Mouse (Mus musculus): ENCODE results near the gene Serhl. TPM values are rescaled to one million over a fixed set of nuclear protein-coding genes. Genes with fewer than 3 reads are reported as not detected.
"Not testable (repeated sequence)": the region's sequence is repeated elsewhere in the genome, so short reads cannot be mapped to it uniquely, and the experiment has no call there.

The Serhl gene
- total RNA-seq, 2 experiments from 2014 or later: 22.8 to 29.1 TPM

GRCm38 (mm10) chr15:83061689-83062088, 27.6 kb upstream of the Serhl start:
- intact Hi-C loops (cut with DNase I): no loop called here
- DNase-seq: no peak
- H3K27ac ChIP-seq: no peak overlapping the region
- no peak overlapping the region for H3K4me3 ChIP-seq
- TF ChIP-seq CTCF (IDR thresholded peaks at IDR 0.05): no peak

GRCm38 (mm10) chr15:83062582-83062981, 26.7 kb upstream of the Serhl start:
- intact Hi-C loops (cut with DNase I); H3K4me3 ChIP-seq; H3K27ac ChIP-seq; DNase-seq: not testable (repeated sequence)

- Histone ChIP-seq H3K4me3 (no peak overlapping the region), H3K27ac (no peak overlapping the region)
- DNase-seq: no peak
- intact Hi-C loops (cut with DNase I): no loop called here
- no peak for TF ChIP-seq CTCF (IDR thresholded peaks at IDR 0.05)
Measured at GRCm38 (mm10) chr15:83065543-83065942, 23.8 kb upstream of the Serhl start.

GRCm38 (mm10) chr15:83068270-83068669, 21.0 kb upstream of the Serhl start:
- H3K4me3 ChIP-seq: no peak overlapping the region
- intact Hi-C loops (cut with DNase I): no loop called here
- no peak for DNase-seq
- H3K27ac ChIP-seq: no peak overlapping the region
- no peak for TF ChIP-seq CTCF (IDR thresholded peaks at IDR 0.05)

- Histone ChIP-seq H3K4me3 (no peak overlapping the region), H3K27ac (no peak overlapping the region)
- intact Hi-C loops (cut with DNase I): no loop called here
- DNase-seq: no peak
- TF ChIP-seq CTCF (IDR thresholded peaks at IDR 0.05): no peak
Measured at GRCm38 (mm10) chr15:83070942-83071341, 18.4 kb upstream of the Serhl start.

- H3K27ac ChIP-seq: no peak overlapping the region
- intact Hi-C loops (cut with DNase I): no loop called here
- no peak; the same call in 1 of the 2 replicates for TF ChIP-seq CTCF (IDR thresholded peaks at IDR 0.05)
- DNase-seq: no peak
- no peak overlapping the region for H3K4me3 ChIP-seq
Measured at GRCm38 (mm10) chr15:83071752-83072151, 17.6 kb upstream of the Serhl start.

- Histone ChIP-seq H3K27ac (no peak overlapping the region), H3K4me3 (no peak overlapping the region)
- no peak for TF ChIP-seq CTCF (IDR thresholded peaks at IDR 0.05)
- intact Hi-C loops (cut with DNase I): no loop called here
- DNase-seq: peak; percentile 29
Measured at GRCm38 (mm10) chr15:83074179-83074578, 15.1 kb upstream of the Serhl start.

GRCm38 (mm10) chr15:83075607-83076525, 13.4 kb upstream of the Serhl start:
- no peak for TF ChIP-seq CTCF (IDR thresholded peaks at IDR 0.05)
- intact Hi-C loops (cut with DNase I): no loop called here
- no peak for DNase-seq
- H3K27ac ChIP-seq: no peak overlapping the region
- no peak overlapping the region for H3K4me3 ChIP-seq

- DNase-seq: no peak
- TF ChIP-seq CTCF (IDR thresholded peaks at IDR 0.05): no peak
- Histone ChIP-seq H3K27ac (no peak overlapping the region), H3K4me3 (no peak overlapping the region)
- intact Hi-C loops (cut with DNase I): no loop called here
Measured at GRCm38 (mm10) chr15:83083530-83083929, 5.8 kb upstream of the Serhl start.

GRCm38 (mm10) chr15:83084022-83084640, 5.2 kb upstream of the Serhl start:
- no peak for DNase-seq
- TF ChIP-seq CTCF (IDR thresholded peaks at IDR 0.05): no peak
- Histone ChIP-seq H3K27ac (no peak overlapping the region), H3K4me3 (no peak overlapping the region)
- intact Hi-C loops (cut with DNase I): no loop called here

GRCm38 (mm10) chr15:83085901-83086300, 3.4 kb upstream of the Serhl start:
- H3K4me3 ChIP-seq: no peak overlapping the region
- intact Hi-C loops (cut with DNase I): loop anchor here (2.0 to 5.0 kb wide), 2 partner anchors 27 to 121 kb away; no protein-coding TSS in a partner anchor
- TF ChIP-seq CTCF (IDR thresholded peaks at IDR 0.05): no peak; the same call in 1 of the 2 replicates
- no peak overlapping the region for H3K27ac ChIP-seq
- peak; percentile 75 for DNase-seq

- no peak for TF ChIP-seq CTCF (IDR thresholded peaks at IDR 0.05)
Measured at GRCm38 (mm10) chr15:83086636-83087328, 2.5 kb upstream of the Serhl start.

More at GRCm38 (mm10) chr15:83086636-83087328, 2.5 kb upstream of the Serhl start:
- Histone ChIP-seq H3K27ac (no peak overlapping the region), H3K4me3 (no peak overlapping the region)
- intact Hi-C loops (cut with DNase I): loop anchor here (2.0 to 5.0 kb wide), 2 partner anchors 26 to 121 kb away; no protein-coding TSS in a partner anchor
- no peak for DNase-seq

Data from gastrocnemius, adult 2 months (tissue).